Mouse (Mus musculus): Measurements from ENCODE around the gene Trmt10b. TPM values are rescaled to one million over a fixed set of nuclear protein-coding genes. Genes with fewer than 3 reads are reported as not detected.

Trmt10b gene
- total and polyA plus RNA-seq, 3 experiments: 9.9 to 19.7 TPM; not detected in 1

GRCm38 (mm10) chr4:45253839-45254601 lies 42.9 kb upstream of the Trmt10b start:
- H3K4me3 ChIP-seq (ENCODE audit: control insufficient read depth in 1 of 2, insufficient read depth in 1 of 2, low read depth in 2 of 2, low read length in 2 of 2): no peak overlapping the region
- no peak overlapping the region for H3K9ac ChIP-seq (ENCODE audit: control insufficient read depth, low read depth, low read length, poor library complexity, severe bottlenecking)
- H3K36me3 ChIP-seq (ENCODE audit: control insufficient read depth in 1 of 2, insufficient read depth in 2 of 2, low read length in 2 of 2): no peaks in the 10 kb centered on the region
- TF ChIP-seq ELF1 (IDR thresholded peaks at IDR 0.05; ENCODE audit: low read depth, low read length) (no peak), ZNF384 (IDR thresholded peaks at IDR 0.05; ENCODE audit: low read depth, low read length) (no peak), MAFK (IDR thresholded peaks at IDR 0.05; ENCODE audit: borderline replicate concordance, low read depth, low read length) (no peak), MXI1 (IDR thresholded peaks at IDR 0.05; ENCODE audit: low read depth, low read length) (no peak), E2F4 (IDR thresholded peaks at IDR 0.05; ENCODE audit: borderline replicate concordance, low read depth, low read length) (no peak), ETS1 (IDR thresholded peaks at IDR 0.05; ENCODE audit: low read depth, low read length) (no peak)
- no peak overlapping the region for H3K27ac ChIP-seq (ENCODE audit: control insufficient read depth, low read depth, low read length)
- peaks cover 6 to 14% of the 10 kb centered on the region in 2 experiments; a peak in 3 of 4 replicates for H3K27me3 ChIP-seq (ENCODE audit: control insufficient read depth in 1 of 2, insufficient read depth in 2 of 2, low read length in 2 of 2)
- H3K4me1 ChIP-seq (ENCODE audit: control insufficient read depth in 1 of 2, insufficient read depth in 2 of 2, low read length in 2 of 2): no peaks in the 10 kb centered on the region
- DNase-seq (ENCODE audit: low read depth, low spot score): no peak
- H3K9me3 ChIP-seq (replicated peaks; ENCODE audit: insufficient read depth, low read length): no peaks in the 10 kb centered on the region
- no peaks in the 10 kb centered on the region for H3K79me2 ChIP-seq (ENCODE audit: control insufficient read depth, insufficient read depth, low read length, poor library complexity)

GRCm38 (mm10) chr4:45259232-45259832 lies 37.6 kb upstream of the Trmt10b start:
- no peak overlapping the region for H3K4me3 ChIP-seq (ENCODE audit: control insufficient read depth in 1 of 2, insufficient read depth in 1 of 2, low read depth in 2 of 2, low read length in 2 of 2)
- no peak for DNase-seq (ENCODE audit: low read depth, low spot score)
- TF ChIP-seq POLR2A (IDR thresholded peaks at IDR 0.05; ENCODE audit: control insufficient read depth in 1 of 2, insufficient read depth in 1 of 2, low read depth in 1 of 2, low read length in 2 of 2, poor library complexity in 1 of 2) (no peak), UBTF (IDR thresholded peaks at IDR 0.05; ENCODE audit: borderline replicate concordance, insufficient read depth, low read depth, low read length) (no peak), ZMIZ1 (IDR thresholded peaks at IDR 0.05; ENCODE audit: low read depth, low read length) (no peak), ZKSCAN1 (IDR thresholded peaks at IDR 0.05; ENCODE audit: low read depth, low read length) (no peak), EP300 (IDR thresholded peaks at IDR 0.05; ENCODE audit: low read depth in 1 of 2, low read length in 2 of 2) (no peak), MAX (IDR thresholded peaks at IDR 0.05; ENCODE audit: low read length) (no peak), CTCF (IDR thresholded peaks at IDR 0.05 in 2 of 3, conservative IDR thresholded peaks at IDR 0.05 in 1 of 3; ENCODE audit: control insufficient read depth in 1 of 3, insufficient read depth in 1 of 3, low read depth in 2 of 3, low read length in 3 of 3, poor library complexity in 1 of 3, severe bottlenecking in 1 of 3) (no peak), USF2 (IDR thresholded peaks at IDR 0.05; ENCODE audit: borderline replicate concordance in 1 of 2, insufficient read depth in 1 of 2, low read depth in 1 of 2, low read length in 2 of 2) (no peak), POLR2AphosphoS2 (IDR thresholded peaks at IDR 0.05; ENCODE audit: low read length) (no peak), POLR2AphosphoS5 (IDR thresholded peaks at IDR 0.05; ENCODE audit: borderline replicate concordance, low read depth, low read length) (no peak), USF1 (IDR thresholded peaks at IDR 0.05; ENCODE audit: low read depth, low read length) (no peak), MYB (IDR thresholded peaks at IDR 0.05; ENCODE audit: low read depth, low read length) (no peak)
- H3K36me3 ChIP-seq (ENCODE audit: control insufficient read depth in 1 of 2, insufficient read depth in 2 of 2, low read length in 2 of 2): no peaks in the 10 kb centered on the region
- no peak overlapping the region for H3K9ac ChIP-seq (ENCODE audit: control insufficient read depth, low read depth, low read length, poor library complexity, severe bottlenecking)
- peaks cover 10 to 17% of the 10 kb centered on the region in 2 experiments; a peak in 3 of 4 replicates for H3K27me3 ChIP-seq (ENCODE audit: control insufficient read depth in 1 of 2, insufficient read depth in 2 of 2, low read length in 2 of 2)
- H3K4me1 ChIP-seq (ENCODE audit: control insufficient read depth in 1 of 2, insufficient read depth in 2 of 2, low read length in 2 of 2): no peaks in the 10 kb centered on the region
- no peak overlapping the region for H3K27ac ChIP-seq (ENCODE audit: control insufficient read depth, low read depth, low read length)
- no peaks in the 10 kb centered on the region for H3K79me2 ChIP-seq (ENCODE audit: control insufficient read depth, insufficient read depth, low read length, poor library complexity)
- H3K9me3 ChIP-seq (replicated peaks; ENCODE audit: insufficient read depth, low read length): no peaks in the 10 kb centered on the region

All from MEL (cell line).